Mouse (Mus musculus): ENCODE measurements around the gene Eapp.
"Not testable (repeated sequence)": the region's sequence is repeated elsewhere in the genome, so short reads cannot be mapped to it uniquely, and the experiment has no call there.

Gene Eapp

GRCm38 (mm10) chr12:54695511-54696241 is at the start of gene Eapp:
TSS of gene Eapp (minus strand) at chr12:54695897.
- peak; percentile 99 for DNase-seq

- not testable (repeated sequence) for DNase-seq
Observed at GRCm38 (mm10) chr12:54738661-54739243, 43.1 kb upstream of the Eapp start.

- not testable (repeated sequence) for DNase-seq
Observed at GRCm38 (mm10) chr12:54737891-54738660, 42.4 kb upstream of the Eapp start.

- DNase-seq = not testable (repeated sequence)
Observed at GRCm38 (mm10) chr12:54734307-54735131, 38.8 kb upstream of the Eapp start.

- DNase-seq = not testable (repeated sequence)
Observed at GRCm38 (mm10) chr12:54729140-54730059, 33.7 kb upstream of the Eapp start.

GRCm38 (mm10) chr12:54718871-54719786 is 23.4 kb upstream of the Eapp start:
- not testable (repeated sequence) for DNase-seq

GRCm38 (mm10) chr12:54717516-54717915 is 21.8 kb upstream of the Eapp start:
- DNase-seq = not testable (repeated sequence)

- not testable (repeated sequence) for DNase-seq
Observed at GRCm38 (mm10) chr12:54713822-54714626, 18.3 kb upstream of the Eapp start.

- not testable (repeated sequence) for DNase-seq
Observed at GRCm38 (mm10) chr12:54710494-54710879, 14.8 kb upstream of the Eapp start.

- DNase-seq = not testable (repeated sequence)
Observed at GRCm38 (mm10) chr12:54709691-54710493, 14.2 kb upstream of the Eapp start.

GRCm38 (mm10) chr12:54699394-54699793 is 3.7 kb upstream of the Eapp start:
- no peak for DNase-seq

- no peak for DNase-seq
Observed at GRCm38 (mm10) chr12:54697791-54698250, 2.1 kb upstream of the Eapp start.

- peak; percentile 96 for DNase-seq
Observed at GRCm38 (mm10) chr12:54697003-54697597, 1.4 kb upstream of the Eapp start.

GRCm38 (mm10) chr12:54696242-54697002 is 725 bp upstream of the Eapp start:
- peak; percentile 98 for DNase-seq

- DNase-seq = no peak
Observed at GRCm38 (mm10) chr12:54694847-54695510, 718 bp downstream of the Eapp start.

GRCm38 (mm10) chr12:54689082-54689481 is 6.6 kb downstream of the Eapp start:
- no peak for DNase-seq

- peak; percentile 51 for DNase-seq
Observed at GRCm38 (mm10) chr12:54683182-54683581, 12.5 kb downstream of the Eapp start.

All from retina, postnatal 1 day (tissue).